Comparison of ENCODE assay signal across 26 mouse cellular contexts in genomic region chr3:145147952-145148351, GRCm38 (mm10). TPM values are rescaled to one million over a fixed set of nuclear protein-coding genes. Genes with fewer than 3 reads are reported as not detected.
"Had no signal": no experiment of that assay in that cellular context is flagged by ENCODE, and none has a peak within 500 bp of the region (broad histone marks: within the 10 kb centered on the region; RNA-seq: fewer than 3 reads in every experiment).

No protein-coding gene starts in this region.

- H3K36me3 ChIP-seq: lung, embryonic 15.5 days; midbrain, embryonic 15.5 days had no signal

- H3K4me3 ChIP-seq: limb, embryonic 12.5 days; limb, embryonic 13.5 days; limb, embryonic 15.5 days; liver, embryonic 12.5 days; liver, embryonic 13.5 days; liver, embryonic 15.5 days; lung, embryonic 15.5 days; megakaryocyte, embryonic 14.5 days; midbrain, embryonic 10.5 days; midbrain, embryonic 12.5 days; midbrain, embryonic 13.5 days; midbrain, embryonic 15.5 days; myocyte had no signal

- H3K9me3 ChIP-seq: limb, embryonic 12.5 days; limb, embryonic 13.5 days; limb, embryonic 15.5 days; liver, embryonic 12.5 days; liver, embryonic 13.5 days; liver, embryonic 15.5 days; lung, embryonic 15.5 days; megakaryocyte, embryonic 14.5 days; midbrain, embryonic 10.5 days; midbrain, embryonic 12.5 days; midbrain, embryonic 13.5 days; midbrain, embryonic 15.5 days had no signal

- H3K4me1 ChIP-seq: limb, embryonic 12.5 days; limb, embryonic 13.5 days; limb, embryonic 15.5 days; liver, embryonic 12.5 days; liver, embryonic 13.5 days; liver, embryonic 15.5 days; lung, embryonic 15.5 days; midbrain, embryonic 10.5 days; midbrain, embryonic 12.5 days; midbrain, embryonic 13.5 days; midbrain, embryonic 15.5 days had no signal

- H3K27ac ChIP-seq: limb, embryonic 12.5 days; limb, embryonic 13.5 days; limb, embryonic 15.5 days; liver, embryonic 12.5 days; liver, embryonic 13.5 days; liver, embryonic 14.5 days; liver, embryonic 15.5 days; lung, embryonic 15.5 days; macrophage; midbrain, embryonic 10.5 days; midbrain, embryonic 12.5 days; midbrain, embryonic 13.5 days; midbrain, embryonic 15.5 days had no signal

- H3K27me3 ChIP-seq: limb, embryonic 12.5 days; limb, embryonic 13.5 days; limb, embryonic 15.5 days; liver, embryonic 12.5 days; liver, embryonic 13.5 days; liver, embryonic 15.5 days; lung, embryonic 15.5 days; megakaryocyte, embryonic 14.5 days; midbrain, embryonic 12.5 days; midbrain, embryonic 13.5 days; midbrain, embryonic 15.5 days had no signal

- DNase-seq: left cerebral cortex, postnatal 4 days; liver; liver, embryonic 13.5 days; liver, postnatal 0 days; lung, adult 18-20 months; lung, adult 2 months; lung, postnatal 14 days; lung, postnatal 36 days; lung, postnatal 4 days had no signal

RNA-seq across cellular contexts. Expression of gene Clca2, which starts 48.7 kb away (rescaled TPM):
- polyA plus RNA-seq: liver, adult 2 months; liver, embryonic 12.5 days; liver, embryonic 13.5 days; liver, embryonic 14.5 days; liver, embryonic 15.5 days; liver, embryonic 16.5 days; liver, postnatal 0 days; macrophage; midbrain, embryonic 13.5 days; midbrain, embryonic 14.5 days had no signal
